Mouse (Mus musculus) kidney, embryonic 15.5 days (tissue): Measurements from ENCODE around the gene Lrrc58. TPM values are rescaled to one million over a fixed set of nuclear protein-coding genes. Genes with fewer than 3 reads are reported as not detected.

ENCODE experiments used
- ATAC-seq: fragments of 200-750 bp; cut with Nextera tagmentation; replicated peaks from 2 replicates; pipeline ENCODE4 v1.8.0; 2017; ENCODE audit warnings: moderate TSS enrichment; ENCODE audit not compliant: low FRiP score
- H3K27ac ChIP-seq: fragments of 300-500 bp; sonication (generic); 2 replicates; pipeline ENCODE4 v1.5.1; 2015; ENCODE audit warnings: mild to moderate bottlenecking, inconsistent platforms
- H3K27me3 ChIP-seq: fragments of 300-500 bp; sonication (generic); 2 replicates; pipeline ENCODE4 v1.6.1; 2015; ENCODE audit warnings: inconsistent platforms
- H3K36me3 ChIP-seq: fragments of 300-500 bp; sonication (generic); 2 replicates; pipeline ENCODE4 v1.6.1; 2015; ENCODE audit warnings: inconsistent platforms
- H3K4me1 ChIP-seq: fragments of 300-500 bp; sonication (generic); 2 replicates; pipeline ENCODE4 v1.6.1; 2015; ENCODE audit warnings: inconsistent platforms
- H3K4me2 ChIP-seq: fragments of 300-500 bp; sonication (generic); 2 replicates; pipeline ENCODE4 v1.6.1; 2015; ENCODE audit warnings: moderate library complexity, mild to moderate bottlenecking, inconsistent platforms
- H3K4me3 ChIP-seq: fragments of 300-500 bp; sonication (generic); replicated peaks from 2 replicates; pipeline ENCODE4 v1.5.1; 2015; ENCODE audit warnings: mild to moderate bottlenecking, inconsistent platforms
- H3K9ac ChIP-seq: fragments of 300-500 bp; sonication (generic); 2 replicates; pipeline ENCODE4 v1.6.1; 2015; ENCODE audit warnings: mild to moderate bottlenecking, inconsistent platforms
- H3K9me3 ChIP-seq: fragments of 300-500 bp; sonication (generic); replicated peaks from 2 replicates; pipeline ENCODE4 v1.6.1; 2016; ENCODE audit warnings: inconsistent platforms
- WGBS: fragments of 180-500 bp; shearing (Covaris S2); methylation state at CpG from one replicate; pipeline ENCODE4 v1.1.7; 2015; ENCODE audit warnings: mixed read lengths; 5-methylcytosine and 5-hydroxymethylcytosine counted together
- polyA plus RNA-seq: library from polyadenylated mRNA; unstranded; fragments of >200 nt; fragmentation: Nextera tagmentation; extraction: Ambion mirVana; gene quantifications from 2 replicates; pipeline ENCODE4 v1.2.1, GENCODE M21; 2015

Gene Lrrc58
- polyA plus RNA-seq, 1 experiment from 2014 or later: 65.6 TPM

- ATAC-seq: no peak
- H3K27me3 ChIP-seq: no peaks in the 10 kb centered on the region
Observed at GRCm38 (mm10) chr16:37934932-37935331, 66.7 kb downstream of the Lrrc58 start.

GRCm38 (mm10) chr16:37937276-37937675, 69.1 kb downstream of the Lrrc58 start:
- ATAC-seq: no peak
- no peak overlapping the region for H3K4me3 ChIP-seq
- H3K4me2 ChIP-seq: no peak overlapping the region
- peaks cover 3% of the 10 kb centered on the region; the same call in 1 of the 2 replicates for H3K4me1 ChIP-seq
- no peak overlapping the region for H3K9ac ChIP-seq
- no peaks in the 10 kb centered on the region for H3K27me3 ChIP-seq
- no peaks in the 10 kb centered on the region for H3K9me3 ChIP-seq
- no peak overlapping the region for H3K27ac ChIP-seq
- WGBS: 54% methylated on average over 8 of the region's 8 CpGs
- H3K36me3 ChIP-seq: no peaks in the 10 kb centered on the region

More at GRCm38 (mm10) chr16:37934932-37935331, 66.7 kb downstream of the Lrrc58 start:
- no peak overlapping the region for H3K27ac ChIP-seq
- no peak overlapping the region for H3K4me2 ChIP-seq
- H3K9ac ChIP-seq: no peak overlapping the region
- 0 out of 2 replicates have a peak, but pooled peaks cover 3% of the 10 kb centered on the region for H3K4me1 ChIP-seq
- H3K4me3 ChIP-seq: no peak overlapping the region
- no peaks in the 10 kb centered on the region for H3K36me3 ChIP-seq
- no peaks in the 10 kb centered on the region for H3K9me3 ChIP-seq
- 89% methylated on average over 2 of the region's 2 CpGs for WGBS

Other genes with a start within 250 kb of the Lrrc58 start
- 57.1 and 74.5 TPM in 2 replicates for gene Ndufb4, start 213.9 kb upstream of the Lrrc58 start, polyA plus RNA-seq
- gene Fstl1, start 91.5 kb upstream of the Lrrc58 start, polyA plus RNA-seq: 557 and 571 TPM in 2 replicates
- 0.19 and 0.42 TPM in 2 replicates for gene Gm36028, start 7.2 kb upstream of the Lrrc58 start, polyA plus RNA-seq
- gene Gpr156, start 48.1 kb downstream of the Lrrc58 start, polyA plus RNA-seq: 0.86 and 1.2 TPM in 2 replicates
- gene Gsk3b, start 220.6 kb downstream of the Lrrc58 start, polyA plus RNA-seq: 58.4 and 60.0 TPM in 2 replicates